Mouse (Mus musculus): ENCODE data around the gene Perm1. TPM values are rescaled to one million over a fixed set of nuclear protein-coding genes. Genes with fewer than 3 reads are reported as not detected.

Gene Perm1
- total RNA-seq, 2 experiments from 2014 or later = 144 to 172 TPM

DNA sequence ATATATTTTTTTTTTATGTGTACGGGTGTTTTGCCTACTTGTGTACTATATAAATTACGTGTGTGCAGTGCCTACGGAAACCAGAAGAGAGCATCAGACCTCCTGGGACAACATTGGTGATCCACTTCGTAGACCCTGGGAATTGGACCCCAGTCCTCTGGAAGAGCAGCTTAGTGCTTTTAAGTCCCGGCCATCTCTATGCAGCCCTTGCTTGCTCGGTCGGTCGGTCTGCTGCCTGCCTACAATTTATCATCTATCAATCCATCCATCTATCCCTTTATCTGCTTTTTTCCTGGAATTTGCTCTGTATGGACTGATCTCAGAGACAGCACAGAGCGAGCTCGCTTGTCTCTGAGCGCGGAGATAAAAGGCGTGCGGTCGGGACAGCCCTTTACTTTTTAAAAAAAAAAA lies 19.7 kb downstream of the Perm1 start:
- no peak for DNase-seq
- intact Hi-C loops (cut with DNase I) = loop anchor here (2.0 kb wide), 1 partner anchor 33 kb away; the partner anchor contains the start of gene AW011738

DNA sequence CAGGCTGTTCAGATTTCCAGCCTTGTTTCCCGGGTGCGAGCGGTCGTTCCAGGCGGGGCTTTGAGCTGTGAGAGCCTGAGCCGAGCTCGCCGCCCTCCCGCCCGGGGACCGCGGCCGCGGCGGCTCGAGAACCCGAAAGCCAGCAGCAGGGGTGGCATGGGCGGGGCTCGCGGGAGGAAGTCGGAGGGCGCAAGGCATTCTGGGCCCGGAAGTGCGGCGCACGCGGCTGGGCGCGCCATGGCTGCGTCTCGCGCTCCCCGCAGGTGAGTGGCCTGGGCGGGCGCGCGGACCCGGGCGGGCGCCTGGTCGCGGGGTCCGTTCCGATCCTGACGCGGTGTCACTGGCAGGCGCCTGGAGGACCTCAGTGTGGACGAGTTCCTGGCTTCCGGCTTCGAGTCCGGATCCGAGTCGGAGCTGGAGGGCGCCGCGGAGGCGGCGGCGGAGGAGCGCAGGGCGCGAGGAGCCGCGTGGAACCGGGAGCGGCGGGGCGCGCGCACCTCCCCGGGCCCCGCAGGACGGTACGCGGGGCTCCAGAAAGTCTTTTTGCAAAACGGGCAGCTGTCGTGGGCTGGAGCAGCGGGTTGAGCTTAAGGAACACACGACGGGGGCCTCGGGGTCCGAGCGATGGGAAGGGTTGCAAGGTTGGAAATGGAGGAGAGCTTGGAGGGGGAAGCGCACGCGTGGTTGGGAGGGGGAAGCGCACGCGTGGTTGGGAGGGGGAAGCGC lies 20.3 kb downstream of the Perm1 start, which contains the start of gene Noc2l:
TSS of gene Noc2l (plus strand) at position 203 of the 726 bp plus-strand sequence.
- intact Hi-C loops (cut with DNase I) = loop anchor here (2.0 kb wide), 1 partner anchor 33 kb away; the partner anchor contains the start of gene AW011738
- DNase-seq = peak; percentile 78 to 88

DNA sequence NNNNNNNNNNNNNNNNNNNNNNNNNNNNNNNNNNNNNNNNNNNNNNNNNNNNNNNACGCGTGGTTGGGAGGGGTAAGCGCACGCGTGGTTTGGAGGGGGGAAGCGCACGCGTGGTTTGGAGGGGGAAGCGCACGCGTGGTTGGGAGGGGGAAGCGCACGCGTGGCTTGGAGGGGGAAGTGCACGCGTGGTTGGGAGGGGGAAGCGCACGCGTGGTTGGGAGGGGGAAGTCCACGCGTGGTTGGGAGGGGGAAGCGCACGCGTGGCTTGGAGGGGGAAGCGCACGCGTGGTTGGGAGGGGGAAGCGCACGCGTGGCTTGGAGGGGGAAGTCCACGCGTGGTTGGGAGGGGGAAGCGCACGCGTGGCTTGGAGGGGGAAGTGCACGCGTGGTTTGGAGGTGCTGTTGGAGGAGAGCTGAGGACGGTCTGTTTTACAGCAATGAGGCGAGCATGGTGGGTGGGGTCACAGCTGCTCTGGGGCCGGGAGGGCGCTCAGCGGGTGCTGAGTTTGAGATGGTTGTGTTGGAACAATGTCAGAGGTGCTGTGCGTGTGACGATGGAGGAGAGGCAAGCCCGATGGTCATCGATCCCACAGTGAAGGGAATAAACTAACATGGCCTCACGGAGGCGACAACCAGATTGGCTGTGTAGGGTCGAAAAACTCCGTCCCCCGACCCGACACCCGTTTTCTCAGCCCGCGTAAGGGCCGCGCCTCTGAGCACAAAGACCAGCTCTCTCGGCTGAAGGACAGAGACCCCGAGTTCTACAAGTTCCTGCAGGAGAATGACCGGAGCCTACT lies 21.2 kb downstream of the Perm1 start:
- intact Hi-C loops (cut with DNase I) = no loop called here
- no peak for DNase-seq

DNA sequence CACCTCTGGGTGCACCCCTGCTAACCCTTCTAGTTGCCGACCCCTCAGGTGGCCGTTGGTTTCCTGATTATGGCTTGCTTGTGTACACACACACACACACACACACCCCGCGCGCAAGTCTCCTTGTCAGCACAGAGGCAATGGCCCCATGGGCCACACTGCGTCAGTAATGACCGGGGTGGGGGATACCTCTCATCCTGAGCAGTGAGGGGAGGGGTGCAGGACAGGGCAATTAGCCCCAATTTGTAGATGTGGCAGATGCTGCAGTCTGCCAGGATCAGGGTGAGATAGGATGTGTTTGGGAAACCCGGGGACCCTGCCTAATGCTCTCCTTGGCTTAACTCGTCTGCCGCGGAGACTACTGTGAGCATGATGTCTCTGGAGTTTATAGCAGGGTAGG lies 33.9 kb downstream of the Perm1 start:
- DNase-seq = no peak
- intact Hi-C loops (cut with DNase I) = no loop called here

DNA sequence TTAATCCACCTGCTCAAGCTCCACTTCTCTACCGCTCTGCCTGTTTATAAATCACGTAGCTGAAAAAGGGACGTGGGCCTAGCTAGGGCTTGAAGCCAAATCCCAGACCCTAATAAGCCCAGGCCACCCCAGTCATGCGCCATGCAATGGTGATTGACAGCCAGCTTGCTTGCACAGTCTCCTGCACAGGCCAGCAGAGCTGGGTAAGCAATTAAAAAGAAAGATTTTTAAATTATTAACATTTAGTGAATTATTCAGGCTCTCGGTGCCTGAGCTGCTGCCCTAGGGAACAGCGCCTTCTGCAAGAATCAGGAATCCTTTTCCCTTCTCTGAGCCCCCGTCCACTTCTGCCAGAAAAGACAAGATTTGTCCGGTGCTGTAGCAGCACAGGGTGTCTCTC lies 35.4 kb downstream of the Perm1 start:
- no peak for DNase-seq
- intact Hi-C loops (cut with DNase I) = no loop called here

DNA sequence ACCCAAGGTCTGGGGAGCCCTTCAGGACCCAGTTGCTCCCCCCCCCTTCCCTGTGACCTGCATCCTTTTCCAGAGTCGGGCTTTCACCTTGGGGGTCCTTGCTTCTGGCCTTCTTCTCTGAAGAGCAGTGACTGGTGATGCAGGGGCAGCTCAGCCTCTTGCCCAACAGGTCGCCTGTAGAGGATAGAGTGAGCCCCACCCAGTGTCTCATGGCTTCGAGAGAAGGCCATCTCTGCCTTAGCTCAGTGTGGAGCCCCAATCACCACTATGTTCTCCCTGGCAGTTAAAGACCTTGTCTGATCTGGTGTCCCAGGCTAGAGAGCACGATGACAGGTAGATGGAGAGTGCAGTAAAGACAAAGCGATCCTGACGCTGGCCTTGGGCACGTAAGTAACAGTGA lies 36.5 kb downstream of the Perm1 start:
- DNase-seq = no peak
- intact Hi-C loops (cut with DNase I) = no loop called here

DNA sequence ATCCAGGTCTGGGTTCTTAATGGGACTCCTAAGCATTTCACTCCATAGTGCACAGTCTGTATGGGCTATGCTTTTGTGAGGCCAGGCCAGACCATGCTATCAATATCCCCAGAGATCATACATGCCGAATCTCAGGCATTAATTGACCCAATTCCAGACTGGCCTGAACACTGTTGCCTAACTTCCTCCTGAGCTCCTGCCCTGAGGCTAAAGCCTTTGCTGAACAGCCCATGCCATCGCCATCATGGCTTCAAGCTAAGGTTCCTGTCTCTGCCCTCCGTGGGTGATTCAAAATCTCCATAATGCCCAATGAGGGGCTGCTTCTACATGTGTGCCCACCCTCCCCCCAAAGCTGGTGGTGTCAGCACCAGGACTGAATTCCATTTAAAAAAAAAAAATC lies 37.0 kb downstream of the Perm1 start:
- intact Hi-C loops (cut with DNase I) = no loop called here
- no peak for DNase-seq

DNA sequence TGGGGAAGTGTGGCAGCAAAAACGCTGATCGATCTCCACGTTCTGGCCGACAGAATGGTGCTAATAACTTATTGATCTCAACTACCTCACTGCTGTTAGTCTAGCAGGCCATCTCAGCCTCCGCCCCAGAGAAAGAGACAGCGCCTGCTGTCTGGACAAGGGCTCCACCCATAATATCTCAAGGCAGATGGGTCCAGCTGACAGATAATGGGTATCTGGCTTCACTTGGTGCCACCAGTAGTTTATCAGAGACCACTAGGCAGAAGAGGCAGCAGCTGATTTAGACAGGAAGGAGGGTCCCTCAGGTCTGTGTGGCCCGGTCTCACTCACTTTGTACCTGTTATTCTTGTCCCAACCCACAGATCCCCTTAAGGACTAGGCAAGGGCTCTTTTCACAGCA lies 37.4 kb downstream of the Perm1 start:
- DNase-seq = no peak
- intact Hi-C loops (cut with DNase I) = no loop called here

DNA sequence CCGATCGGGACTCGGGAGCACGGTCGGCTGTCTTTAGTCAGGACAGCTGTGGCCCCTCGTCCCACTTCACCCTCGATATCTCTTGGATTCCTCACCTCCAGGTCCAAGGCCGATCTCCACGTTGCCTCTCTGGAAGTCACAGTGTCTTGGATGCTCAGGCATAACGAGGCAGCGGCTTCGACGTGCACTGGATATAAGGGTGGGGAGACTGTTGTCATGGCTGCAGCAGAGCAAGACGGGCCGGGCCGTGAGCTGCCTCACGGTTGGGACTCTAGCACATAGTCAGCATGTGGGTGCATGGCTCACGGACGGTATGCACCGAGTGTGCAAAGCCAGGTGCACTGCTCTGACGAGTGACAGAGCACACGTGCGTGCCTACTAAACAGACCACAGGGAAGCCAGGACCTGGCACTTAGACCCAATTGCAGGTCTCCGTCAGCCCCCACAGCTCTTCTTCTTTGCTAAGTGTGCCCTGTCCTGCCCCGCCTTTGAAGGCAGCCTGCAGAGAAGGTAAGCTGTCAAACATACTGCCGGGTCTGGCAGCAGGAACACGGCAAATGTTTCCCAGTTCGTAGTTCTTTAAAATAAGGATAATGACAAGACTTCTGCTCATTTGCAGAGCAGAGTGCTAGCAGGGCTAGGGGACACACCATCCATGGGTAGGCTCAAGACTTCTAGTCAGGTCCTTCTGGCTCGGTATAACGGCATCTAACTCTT lies 38.9 kb downstream of the Perm1 start:
- DNase-seq = no peak
- intact Hi-C loops (cut with DNase I) = no loop called here

DNA sequence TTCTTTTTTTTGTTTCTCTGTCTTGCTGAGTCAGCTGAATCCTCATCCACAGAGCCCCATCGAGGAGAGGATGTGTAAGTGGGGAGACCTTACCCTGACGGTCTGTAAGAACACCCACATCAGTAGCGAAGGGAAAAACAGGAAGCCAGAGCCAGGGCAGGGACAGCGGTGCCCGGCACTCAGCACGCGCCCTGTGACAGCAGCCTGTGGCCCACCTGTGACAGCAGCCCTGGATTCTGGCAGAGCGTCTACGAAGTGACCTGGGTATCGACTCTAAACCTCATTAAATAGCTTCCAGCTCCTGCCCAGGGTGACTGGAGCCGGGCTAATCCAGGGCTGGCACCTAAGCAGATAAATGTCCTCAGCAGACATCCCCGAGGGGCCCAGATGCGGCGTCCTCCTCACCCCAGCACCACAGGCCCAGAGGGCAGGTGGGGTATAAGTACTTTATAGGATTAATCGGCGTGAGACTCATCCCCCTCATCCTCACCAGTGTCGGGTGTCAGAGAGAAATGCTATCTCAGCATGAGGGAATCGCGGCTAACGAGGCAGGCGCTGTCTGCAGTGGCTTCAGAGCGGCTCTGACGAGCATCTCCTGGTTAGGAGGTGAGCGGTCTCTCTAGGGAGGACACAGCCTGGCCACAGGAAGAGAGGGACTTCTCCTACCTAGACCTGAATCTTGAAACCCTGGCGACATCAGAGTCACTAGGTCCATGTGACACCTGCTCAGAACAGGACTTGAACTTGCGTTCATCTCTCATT lies 39.6 kb downstream of the Perm1 start, which contains the start of gene Samd11:
TSS of gene Samd11 (minus strand) at position 580 of the 762 bp plus-strand sequence.
- intact Hi-C loops (cut with DNase I) = no loop called here
- no peak for DNase-seq

Small RNA genes within 50 kb of the gene (microRNA-seq; reads per million reads assigned to microRNA genes)
- 0 to 0.36 reads per million in 2 experiments for gene Mir7658

Other genes with a start within 250 kb of the Perm1 start
- 1 to 10 TPM; 1.1 to 1.5 TPM for gene B3galt6, start 223.2 kb upstream of the Perm1 start, total RNA-seq (2021)
- gene Sdf4, start 223.0 kb upstream of the Perm1 start, total RNA-seq (2021) = 10 to 100 TPM; 63.1 to 68.4 TPM
- under 1 TPM; 0.59 to 0.94 TPM for gene Tnfrsf4, start 202.0 kb upstream of the Perm1 start, total RNA-seq (2021)
- gene Tnfrsf18, start 189.7 kb upstream of the Perm1 start, total RNA-seq (2021) = under 1 TPM in 1 of 2 experiments, not detected in 1; 0.48 TPM
- gene Ttll10, start 156.5 kb upstream of the Perm1 start, total RNA-seq (2021) = not detected
- 1 to 10 TPM; 3.1 to 4.7 TPM for gene 9430015G10Rik, start 105.9 kb upstream of the Perm1 start, total RNA-seq (2021)
- gene Rnf223, start 85.4 kb upstream of the Perm1 start, total RNA-seq (2021) = not detected
- gene Agrn, start 18.4 kb upstream of the Perm1 start, total RNA-seq (2021) = 1 to 10 TPM; 7.0 to 8.6 TPM
- 1 to 10 TPM in 1 of 2 experiments, under 1 TPM in 1; 0.97 to 1.1 TPM for gene Isg15, start 15.1 kb upstream of the Perm1 start, total RNA-seq (2021)
- gene AW011738, start 12.6 kb upstream of the Perm1 start, total RNA-seq (2021) = 1 to 10 TPM; 2.8 to 4.4 TPM
- 1 to 10 TPM; 5.0 to 5.9 TPM for gene Plekhn1, start 19.0 kb downstream of the Perm1 start, total RNA-seq (2021)
- gene Noc2l, start 20.1 kb downstream of the Perm1 start, total RNA-seq (2021) = 10 to 100 TPM; 25.2 to 29.4 TPM
- gene Samd11, start 39.8 kb downstream of the Perm1 start, total RNA-seq (2021) = under 1 TPM in 1 of 2 experiments, not detected in 1; 0.25 TPM
- not detected for gene Vmn2r-ps159, start 115.2 kb downstream of the Perm1 start, total RNA-seq (2021)

All from gastrocnemius, postnatal 36 days (tissue).